Mouse (Mus musculus) thymus, postnatal 36 days (tissue): ENCODE results near the gene Tex44.

Experiments used
- DNase-seq, 2 experiments: peaks; one replicate each; pipeline ENCODE4 v3.0.0; 2022; ENCODE audit warnings: mixed read lengths in 2 of 2

Gene Tex44

GRCm38 (mm10) chr1:86424336-86424735 lies 1.8 kb upstream of the Tex44 start:
- DNase-seq, result peak in 1 of 2 experiments; percentile 70

GRCm38 (mm10) chr1:86424835-86425547 lies 1.1 kb upstream of the Tex44 start:
- DNase-seq, result peak in 1 of 2 experiments; percentile 34

- peak; percentile 71 to 78 for DNase-seq
These were observed 3.9 kb downstream of the Tex44 start for GRCm38 (mm10) chr1:86430056-86430455.

- no peak for DNase-seq
These were observed 6.6 kb downstream of the Tex44 start for GRCm38 (mm10) chr1:86432778-86433177.

GRCm38 (mm10) chr1:86433359-86433758 lies 7.2 kb downstream of the Tex44 start:
- no peak for DNase-seq

GRCm38 (mm10) chr1:86434001-86434400 lies 7.9 kb downstream of the Tex44 start:
- DNase-seq, result no peak

GRCm38 (mm10) chr1:86434439-86435201 lies 8.5 kb downstream of the Tex44 start:
- DNase-seq, result peak; percentile 95

GRCm38 (mm10) chr1:86435302-86435821 lies 9.2 kb downstream of the Tex44 start:
- peak in 1 of 2 experiments; percentile 21 for DNase-seq

- no peak for DNase-seq
These were observed 11.3 kb downstream of the Tex44 start for GRCm38 (mm10) chr1:86437219-86438013.

GRCm38 (mm10) chr1:86438014-86438319 lies 11.8 kb downstream of the Tex44 start:
- DNase-seq, result no peak

- peak in 1 of 2 experiments; percentile 30 for DNase-seq
These were observed 12.4 kb downstream of the Tex44 start for GRCm38 (mm10) chr1:86438501-86438900.

- DNase-seq, result no peak
These were observed 13.5 kb downstream of the Tex44 start for GRCm38 (mm10) chr1:86439487-86440170.

GRCm38 (mm10) chr1:86440171-86440886 lies 14.2 kb downstream of the Tex44 start:
- peak; percentile 87 for DNase-seq

- DNase-seq, result peak; percentile 76 to 82
These were observed 15.0 kb downstream of the Tex44 start for GRCm38 (mm10) chr1:86440887-86441723.

GRCm38 (mm10) chr1:86441724-86441979 lies 15.5 kb downstream of the Tex44 start:
- no peak for DNase-seq

GRCm38 (mm10) chr1:86441980-86442831 lies 16.1 kb downstream of the Tex44 start:
- peak; percentile 84 to 90 for DNase-seq

GRCm38 (mm10) chr1:86442832-86443231 lies 16.7 kb downstream of the Tex44 start:
- no peak for DNase-seq

- DNase-seq, result peak in 1 of 2 experiments; percentile 26
These were observed 17.4 kb downstream of the Tex44 start for GRCm38 (mm10) chr1:86443386-86444172.

- no peak for DNase-seq
These were observed 21.6 kb downstream of the Tex44 start for GRCm38 (mm10) chr1:86447596-86448171.
